Mouse (Mus musculus) cerebellum, postnatal 25 days (tissue): ENCODE results near the gene Fxyd2.

Source experiments
- DNase-seq, 2 experiments: peaks; one replicate each; pipeline ENCODE4 v3.0.0; 2021; ENCODE audit warnings: mixed read lengths in 2 of 2

The Fxyd2 gene

DNA sequence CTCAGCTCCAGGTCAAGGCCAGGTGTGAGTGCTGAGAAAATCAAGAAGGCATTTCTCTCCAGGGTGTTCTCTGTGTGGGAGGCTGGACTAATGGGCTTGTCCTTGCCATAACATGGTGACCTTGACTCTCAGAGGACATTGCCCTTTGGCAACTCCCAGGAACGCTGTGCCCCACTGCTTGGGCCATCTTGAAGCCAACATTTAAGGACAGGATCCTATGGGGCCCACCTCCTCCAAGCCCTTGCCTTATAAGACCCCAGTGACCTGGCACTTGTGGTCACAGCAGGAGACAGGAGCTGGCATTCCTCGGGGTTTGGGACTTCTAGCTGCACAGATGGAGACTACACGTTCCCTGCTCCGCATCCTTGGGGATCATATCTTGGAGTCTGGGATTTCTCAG lies at the start of gene Fxyd2:
TSS of gene Fxyd2 (plus strand) at position 236 of the 400 bp plus-strand sequence.
- DNase-seq = no peak

GRCm38 (mm10) chr9:45349851-45350250 lies 49.6 kb upstream of the Fxyd2 start:
- no peak for DNase-seq

DNA sequence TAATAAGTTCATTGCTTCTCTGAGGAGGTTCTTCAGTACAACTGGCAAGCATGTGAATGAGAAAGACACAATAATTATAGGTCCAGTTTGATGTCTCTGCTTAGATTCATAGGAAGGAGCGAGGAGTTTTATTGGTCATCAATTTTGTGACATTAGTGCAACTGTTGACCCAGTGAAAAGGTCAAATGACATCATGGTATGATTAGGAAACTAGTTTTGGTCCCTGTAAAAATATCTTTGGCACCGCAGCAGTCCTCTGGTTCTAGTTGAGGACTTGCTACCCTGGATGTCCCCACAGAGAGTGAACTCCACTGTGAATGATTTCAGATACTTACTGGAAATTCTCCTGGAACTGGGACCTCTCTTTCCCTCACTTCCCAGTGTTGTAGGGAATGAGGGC lies 44.3 kb upstream of the Fxyd2 start:
- DNase-seq = no peak

- no peak for DNase-seq
These were observed 41.1 kb upstream of the Fxyd2 start for GRCm38 (mm10) chr9:45358356-45358755.

DNA sequence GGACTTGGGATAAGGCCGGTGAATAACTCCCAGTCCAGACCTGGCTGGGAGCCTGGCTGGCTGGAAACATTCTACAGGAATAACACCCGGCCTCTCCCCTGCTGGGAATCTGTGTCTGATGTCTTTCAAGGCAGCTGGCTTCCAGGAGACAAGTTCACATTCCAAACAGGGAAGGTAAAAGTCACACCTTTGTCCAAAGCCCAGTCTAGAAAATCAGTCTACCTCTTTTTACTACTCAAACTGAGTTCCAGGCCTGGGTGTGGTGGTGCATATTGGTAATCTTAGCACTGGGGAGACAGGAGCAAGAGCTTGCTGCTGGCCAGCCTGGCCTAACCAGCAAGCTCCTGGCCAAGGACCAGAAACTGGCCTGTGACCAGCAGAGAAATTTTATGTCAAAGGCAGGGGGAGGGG lies 37.4 kb upstream of the Fxyd2 start:
- peak; percentile 76 to 87 for DNase-seq

DNA sequence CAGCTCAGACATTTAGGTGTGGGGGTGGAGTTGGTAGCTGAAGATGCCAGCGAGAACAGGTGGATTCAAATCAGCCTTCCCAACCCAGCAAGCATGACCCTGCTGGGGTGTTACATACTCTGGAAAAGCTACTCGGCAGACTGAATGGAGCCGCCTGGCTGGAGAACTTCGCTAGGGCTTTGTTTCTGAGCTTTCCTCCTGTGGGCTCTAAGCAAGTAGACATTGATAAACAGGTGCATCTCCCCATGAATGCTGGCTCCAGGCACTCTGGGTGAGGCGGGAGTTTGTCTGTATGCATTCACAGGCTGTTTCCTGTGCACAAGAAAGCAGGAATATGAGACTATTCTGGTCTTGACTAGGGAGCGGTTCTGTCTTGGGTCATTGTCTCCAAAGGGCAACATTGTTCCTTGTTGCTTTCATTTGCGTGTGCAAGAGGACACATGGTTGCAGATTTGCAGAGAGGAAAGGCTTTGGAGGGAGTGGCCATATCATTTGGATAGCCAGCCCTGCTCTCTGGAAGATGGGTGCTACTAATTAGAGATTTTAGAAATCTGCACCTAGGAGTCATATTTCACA lies 35.7 kb upstream of the Fxyd2 start:
- peak; percentile 72 to 78 for DNase-seq

DNA sequence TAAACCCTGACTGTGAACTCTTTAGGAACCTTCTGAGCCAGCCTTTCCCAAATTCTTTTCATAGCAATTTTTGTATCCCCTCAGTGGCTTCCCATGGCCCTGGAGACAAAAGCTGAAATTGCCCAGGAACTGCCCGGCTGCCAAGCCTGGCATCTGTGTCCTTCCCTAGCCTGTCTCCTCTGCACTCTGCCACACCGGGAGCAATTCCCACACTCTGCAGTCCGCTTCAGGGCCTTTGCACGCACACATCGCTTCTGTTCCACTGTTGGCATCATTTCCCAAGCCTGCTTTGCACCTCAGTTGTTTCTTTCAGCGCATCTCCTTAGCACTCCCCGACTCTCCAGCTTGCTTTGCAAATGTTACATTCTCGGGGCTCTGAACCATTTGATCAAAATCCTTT lies 31.8 kb upstream of the Fxyd2 start:
- peak in 1 of 2 experiments; percentile 55 for DNase-seq

GRCm38 (mm10) chr9:45368341-45368901 lies 31.0 kb upstream of the Fxyd2 start:
- DNase-seq = no peak

GRCm38 (mm10) chr9:45370117-45370561 lies 29.3 kb upstream of the Fxyd2 start, which contains the start of gene Fxyd6:
Gene Fxyd6, plus strand, starts transcription at chr9:45370185.
- peak; percentile 68 to 75 for DNase-seq

DNA sequence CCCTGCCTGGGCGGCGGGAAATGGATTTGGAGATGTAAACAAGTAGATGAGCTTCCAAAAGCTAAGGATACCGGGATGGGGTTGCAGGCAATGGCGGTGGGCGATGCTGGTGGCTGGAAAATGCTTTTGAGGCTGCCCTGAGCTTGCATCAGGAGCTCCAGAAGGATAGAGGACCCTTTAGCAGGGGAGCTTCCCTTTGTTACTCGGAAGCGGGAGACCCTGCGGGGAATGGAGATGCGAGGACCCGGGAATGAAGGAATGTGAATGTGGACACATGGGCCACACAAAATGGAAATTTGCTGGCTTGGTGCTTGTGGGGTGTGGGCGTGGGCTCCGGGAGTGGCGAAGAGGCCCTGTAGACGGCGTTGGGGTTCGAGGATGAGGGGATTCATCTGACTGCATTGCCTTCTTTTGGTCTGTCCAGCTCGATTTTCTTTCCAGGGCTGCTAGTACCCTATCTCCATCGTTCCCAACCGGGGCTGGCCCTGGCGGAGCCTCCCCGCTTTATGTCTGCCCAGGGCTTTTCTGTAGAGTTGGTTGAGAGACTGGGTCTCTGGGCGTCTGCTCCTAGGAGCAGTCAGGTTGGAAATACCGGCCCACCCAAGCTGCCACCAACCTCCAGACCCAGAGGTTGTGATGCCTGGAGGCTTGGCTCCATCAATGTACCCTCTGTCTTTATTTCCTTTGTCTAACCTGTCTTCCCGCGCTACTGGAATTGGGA lies 28.7 kb upstream of the Fxyd2 start:
- DNase-seq = no peak

- DNase-seq = no peak
These were observed 28.1 kb upstream of the Fxyd2 start for GRCm38 (mm10) chr9:45371337-45371707.

GRCm38 (mm10) chr9:45373896-45374295 lies 25.6 kb upstream of the Fxyd2 start:
- no peak for DNase-seq

DNA sequence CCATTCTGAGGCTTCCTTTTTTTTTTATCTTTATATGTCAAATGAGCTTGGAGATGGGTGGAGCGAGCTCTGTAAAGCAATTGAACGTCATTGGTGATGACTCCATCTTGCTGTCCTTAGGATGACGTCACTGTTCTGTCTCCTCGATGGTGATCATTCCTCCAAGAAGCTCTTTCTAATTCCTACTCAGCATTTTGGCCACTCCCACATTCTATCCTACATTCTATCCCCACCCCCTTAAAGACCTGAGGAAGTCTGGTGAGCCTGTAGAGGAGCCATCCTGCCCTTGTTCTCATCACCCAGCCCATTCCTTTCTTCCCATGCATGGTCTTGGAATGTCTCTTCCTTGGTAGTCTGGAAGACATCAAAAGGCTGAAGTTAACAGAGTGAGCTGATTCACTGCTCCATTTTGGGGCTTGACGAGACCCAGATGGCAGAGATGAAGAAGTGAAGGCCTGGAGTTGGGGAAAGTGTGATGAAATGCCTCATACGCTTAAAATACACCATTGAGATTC lies 24.4 kb upstream of the Fxyd2 start:
- no peak for DNase-seq

DNA sequence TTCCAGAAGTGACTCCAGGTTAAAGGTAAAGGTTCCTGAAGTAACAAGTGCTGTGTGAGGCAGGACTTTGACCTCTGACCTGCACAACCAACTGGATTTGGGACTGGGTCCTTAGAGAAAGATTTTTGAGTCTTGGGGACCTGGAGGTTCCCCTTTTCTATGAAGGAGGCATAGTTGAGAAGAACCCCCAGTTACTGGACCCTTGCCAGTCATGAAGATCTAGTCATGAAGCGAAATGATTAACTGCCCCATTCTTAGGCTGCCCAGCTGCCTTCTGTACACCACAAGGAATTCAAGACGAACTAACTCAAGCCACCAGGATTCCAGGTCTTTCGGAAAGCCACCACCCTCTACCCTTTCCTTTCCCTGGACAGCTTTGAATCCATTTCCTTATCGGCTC lies 23.0 kb upstream of the Fxyd2 start:
- no peak for DNase-seq

- DNase-seq = peak; percentile 72 to 82
These were observed 22.6 kb upstream of the Fxyd2 start for GRCm38 (mm10) chr9:45376883-45377282.

- peak; percentile 68 to 77 for DNase-seq
These were observed 18.8 kb upstream of the Fxyd2 start for GRCm38 (mm10) chr9:45380411-45381251.

GRCm38 (mm10) chr9:45382336-45382735 lies 17.1 kb upstream of the Fxyd2 start:
- peak in 1 of 2 experiments; percentile 46 for DNase-seq

GRCm38 (mm10) chr9:45382834-45383233 lies 16.6 kb upstream of the Fxyd2 start:
- DNase-seq = no peak

DNA sequence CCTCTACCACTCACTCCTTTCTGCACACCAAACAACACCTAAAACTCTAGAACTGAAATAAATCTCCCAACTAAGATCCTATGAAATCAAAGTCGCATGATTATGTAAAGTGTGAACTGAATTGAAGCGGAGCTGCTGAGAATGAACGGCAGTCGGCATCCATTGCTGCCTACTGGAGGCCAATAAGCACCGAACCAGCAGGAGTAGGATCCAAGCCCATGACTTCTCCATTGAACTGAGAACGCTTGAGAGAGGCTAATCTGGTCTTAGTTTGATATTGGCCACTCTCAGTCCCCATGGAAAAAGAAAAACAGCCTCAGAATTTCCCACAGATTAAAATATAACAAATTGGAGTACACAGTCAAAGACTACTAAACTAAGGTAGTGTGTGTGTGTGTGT lies 15.6 kb upstream of the Fxyd2 start:
- no peak for DNase-seq

DNA sequence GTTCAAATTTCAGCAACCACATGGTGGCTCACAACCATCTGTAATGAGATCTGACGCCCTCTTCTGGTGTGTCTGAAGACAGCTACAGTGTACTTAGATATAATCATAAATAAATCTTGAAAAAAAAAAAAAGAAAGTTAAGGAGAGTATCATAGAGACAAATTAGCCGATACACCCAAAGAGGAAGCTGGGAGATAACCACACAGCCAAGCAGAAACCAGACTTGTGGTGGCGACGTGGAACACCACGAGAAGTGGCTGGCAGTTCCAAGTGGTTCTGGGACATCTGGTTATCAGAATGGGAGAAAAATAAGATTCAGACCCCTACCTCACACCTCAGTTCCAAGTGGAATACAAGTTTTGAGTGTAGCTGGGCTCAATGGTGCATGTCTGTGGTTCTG lies 12.8 kb upstream of the Fxyd2 start:
- no peak for DNase-seq

GRCm38 (mm10) chr9:45388385-45388994 lies 11.0 kb upstream of the Fxyd2 start:
- DNase-seq = peak; percentile 95 to 96

DNA sequence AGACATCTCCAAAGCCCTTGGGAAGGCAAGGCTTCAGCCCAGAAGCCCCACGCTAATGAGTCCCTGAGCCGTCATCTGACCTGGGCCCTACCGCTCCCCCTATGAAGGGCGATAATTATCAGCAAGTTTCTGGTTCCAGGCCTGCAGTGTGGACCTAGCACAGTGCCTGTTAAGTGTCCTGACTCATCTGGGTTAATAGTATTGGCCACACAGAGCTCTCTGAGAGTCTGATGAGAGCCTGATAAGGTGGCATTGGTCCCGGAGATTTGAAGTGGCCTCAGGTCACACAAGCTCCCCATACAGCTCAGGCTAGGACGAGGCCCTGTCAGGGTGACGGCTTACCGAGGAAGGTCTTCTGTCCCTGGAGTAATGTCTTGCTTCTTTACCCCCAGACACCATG lies 9.9 kb upstream of the Fxyd2 start:
- no peak for DNase-seq

- no peak for DNase-seq
These were observed 8.2 kb upstream of the Fxyd2 start for GRCm38 (mm10) chr9:45391299-45391698.
